Mouse (Mus musculus): ENCODE measurements around the gene Shoc2. TPM values are rescaled to one million over a fixed set of nuclear protein-coding genes. Genes with fewer than 3 reads are reported as not detected.
"Not testable (repeated sequence)": the region's sequence is repeated elsewhere in the genome, so short reads cannot be mapped to it uniquely, and the experiment has no call there.

The Shoc2 gene
- polyA plus RNA-seq, 1 experiment from 2014 or later, result 30.9 TPM

- no peak for ATAC-seq (ENCODE audit: extremely low read depth, insufficient number of reproducible peaks, low FRiP score, low TSS enrichment)
- 64% methylated on average over 7 of the region's 7 CpGs for WGBS
These were observed 39.1 kb upstream of the Shoc2 start for GRCm38 (mm10) chr19:53904833-53905480.

GRCm38 (mm10) chr19:53906033-53906702 lies 37.9 kb upstream of the Shoc2 start:
- 64% methylated on average over 6 of the region's 6 CpGs for WGBS
- Histone ChIP-seq H3K4me2 (no peak overlapping the region), H3K4me3 (no peak overlapping the region)

More at GRCm38 (mm10) chr19:53904833-53905480, 39.1 kb upstream of the Shoc2 start:
- H3K4me3 ChIP-seq, result peak overlapping the region; percentile 99
- H3K27me3 ChIP-seq (replicated peaks), result no peaks in the 10 kb centered on the region
- H3K9ac ChIP-seq, result peak overlapping the region; percentile 96
- H3K4me1 ChIP-seq, result peaks cover 36% of the 10 kb centered on the region
- no peak overlapping the region for H3K27ac ChIP-seq (replicated peaks)
- no peaks in the 10 kb centered on the region for H3K9me3 ChIP-seq
- peak overlapping the region; percentile 86 for H3K4me2 ChIP-seq
- peaks cover 13% of the 10 kb centered on the region for H3K36me3 ChIP-seq

GRCm38 (mm10) chr19:53906703-53907070 lies 37.4 kb upstream of the Shoc2 start:
- H3K4me2 ChIP-seq; H3K27ac ChIP-seq (replicated peaks); H3K9me3 ChIP-seq; H3K27me3 ChIP-seq (replicated peaks); H3K9ac ChIP-seq; ATAC-seq (ENCODE audit: extremely low read depth, insufficient number of reproducible peaks, low FRiP score, low TSS enrichment); H3K4me3 ChIP-seq: not testable (repeated sequence)
- peaks cover 28% of the 10 kb centered on the region for H3K36me3 ChIP-seq
- peaks cover 31% of the 10 kb centered on the region for H3K4me1 ChIP-seq

More at GRCm38 (mm10) chr19:53906033-53906702, 37.9 kb upstream of the Shoc2 start:
- no peak overlapping the region for H3K27ac ChIP-seq (replicated peaks)
- H3K36me3 ChIP-seq, result peaks cover 24% of the 10 kb centered on the region
- H3K9ac ChIP-seq, result no peak overlapping the region
- H3K9me3 ChIP-seq, result 0 out of 2 replicates have a peak, but pooled peaks cover 4% of the 10 kb centered on the region
- no peak for ATAC-seq (ENCODE audit: extremely low read depth, insufficient number of reproducible peaks, low FRiP score, low TSS enrichment)
- peaks cover 36% of the 10 kb centered on the region for H3K4me1 ChIP-seq
- no peaks in the 10 kb centered on the region for H3K27me3 ChIP-seq (replicated peaks)

- Histone ChIP-seq H3K9me3 (0 out of 2 replicates have a peak, but pooled peaks cover 4% of the 10 kb centered on the region), H3K4me2 (no peak overlapping the region), H3K27ac (replicated peaks) (no peak overlapping the region), H3K9ac (no peak overlapping the region), H3K27me3 (replicated peaks) (no peaks in the 10 kb centered on the region), H3K4me1 (no peaks in the 10 kb centered on the region), H3K4me3 (no peak overlapping the region), H3K36me3 (peaks cover 93% of the 10 kb centered on the region)
- 86% methylated on average over 4 of the region's 4 CpGs for WGBS
- no peak for ATAC-seq (ENCODE audit: extremely low read depth, insufficient number of reproducible peaks, low FRiP score, low TSS enrichment)
These were observed 29.2 kb upstream of the Shoc2 start for GRCm38 (mm10) chr19:53914950-53915349.

- Histone ChIP-seq H3K4me3 (no peak overlapping the region), H3K36me3 (peaks cover 86% of the 10 kb centered on the region), H3K4me1 (no peaks in the 10 kb centered on the region), H3K27ac (replicated peaks) (no peak overlapping the region), H3K27me3 (replicated peaks) (no peaks in the 10 kb centered on the region), H3K9ac (no peak overlapping the region), H3K9me3 (no peaks in the 10 kb centered on the region), H3K4me2 (no peak overlapping the region)
- WGBS, result 83% methylated on average over 10 of the region's 10 CpGs
- no peak for ATAC-seq (ENCODE audit: extremely low read depth, insufficient number of reproducible peaks, low FRiP score, low TSS enrichment)
These were observed 24.6 kb upstream of the Shoc2 start for GRCm38 (mm10) chr19:53919541-53919940.

GRCm38 (mm10) chr19:53921996-53922395 lies 22.1 kb upstream of the Shoc2 start:
- not testable (repeated sequence) for H3K27me3 ChIP-seq (replicated peaks); H3K4me1 ChIP-seq; H3K4me2 ChIP-seq; H3K9ac ChIP-seq; H3K27ac ChIP-seq (replicated peaks); ATAC-seq (ENCODE audit: extremely low read depth, insufficient number of reproducible peaks, low FRiP score, low TSS enrichment); H3K9me3 ChIP-seq; H3K4me3 ChIP-seq
- 80% methylated on average over 3 of the region's 3 CpGs for WGBS
- peaks cover 79% of the 10 kb centered on the region for H3K36me3 ChIP-seq

- Histone ChIP-seq H3K9ac (no peak overlapping the region), H3K27me3 (replicated peaks) (no peaks in the 10 kb centered on the region), H3K27ac (replicated peaks) (no peak overlapping the region), H3K4me2 (no peak overlapping the region), H3K4me3 (no peak overlapping the region), H3K9me3 (no peaks in the 10 kb centered on the region), H3K36me3 (peaks cover 74% of the 10 kb centered on the region), H3K4me1 (no peaks in the 10 kb centered on the region)
- 82% methylated on average over 2 of the region's 2 CpGs for WGBS
- ATAC-seq (ENCODE audit: extremely low read depth, insufficient number of reproducible peaks, low FRiP score, low TSS enrichment), result no peak
These were observed 18.8 kb upstream of the Shoc2 start for GRCm38 (mm10) chr19:53925338-53925751.

GRCm38 (mm10) chr19:53926705-53927104 lies 17.4 kb upstream of the Shoc2 start:
- Histone ChIP-seq H3K9me3 (no peaks in the 10 kb centered on the region), H3K27ac (replicated peaks) (no peak overlapping the region), H3K4me1 (no peaks in the 10 kb centered on the region), H3K4me3 (no peak overlapping the region), H3K4me2 (no peak overlapping the region), H3K9ac (no peak overlapping the region), H3K36me3 (peaks cover 75% of the 10 kb centered on the region), H3K27me3 (replicated peaks) (no peaks in the 10 kb centered on the region)
- ATAC-seq (ENCODE audit: extremely low read depth, insufficient number of reproducible peaks, low FRiP score, low TSS enrichment), result no peak
- 86% methylated on average over 1 of the region's 1 CpGs for WGBS

- H3K4me2 ChIP-seq, result no peak overlapping the region
- 0 out of 2 replicates have a peak, but pooled peaks cover 3% of the 10 kb centered on the region for H3K4me1 ChIP-seq
- H3K27ac ChIP-seq (replicated peaks), result no peak overlapping the region
- H3K9me3 ChIP-seq, result no peaks in the 10 kb centered on the region
- H3K4me3 ChIP-seq, result no peak overlapping the region
- peaks cover 75% of the 10 kb centered on the region for H3K36me3 ChIP-seq
- no peak overlapping the region for H3K9ac ChIP-seq
- no peaks in the 10 kb centered on the region for H3K27me3 ChIP-seq (replicated peaks)
- WGBS, result 90% methylated on average over 3 of the region's 3 CpGs
- no peak for ATAC-seq (ENCODE audit: extremely low read depth, insufficient number of reproducible peaks, low FRiP score, low TSS enrichment)
These were observed 14.9 kb upstream of the Shoc2 start for GRCm38 (mm10) chr19:53929218-53929617.

- H3K4me3 ChIP-seq, result no peak overlapping the region
- no peaks in the 10 kb centered on the region for H3K27me3 ChIP-seq (replicated peaks)
- H3K9ac ChIP-seq, result no peak overlapping the region
- H3K36me3 ChIP-seq, result peaks cover 56% of the 10 kb centered on the region
- H3K9me3 ChIP-seq, result no peaks in the 10 kb centered on the region
- no peak for ATAC-seq (ENCODE audit: extremely low read depth, insufficient number of reproducible peaks, low FRiP score, low TSS enrichment)
- H3K4me2 ChIP-seq, result no peak overlapping the region
- H3K4me1 ChIP-seq, result 0 out of 2 replicates have a peak, but pooled peaks cover 3% of the 10 kb centered on the region
- no peak overlapping the region; the same call in 1 of the 2 replicates for H3K27ac ChIP-seq (replicated peaks)
These were observed 11.1 kb upstream of the Shoc2 start for GRCm38 (mm10) chr19:53933050-53933449.

- H3K4me3 ChIP-seq, result no peak overlapping the region
- H3K36me3 ChIP-seq, result peaks cover 55% of the 10 kb centered on the region
- no peaks in the 10 kb centered on the region for H3K9me3 ChIP-seq
- H3K27ac ChIP-seq (replicated peaks), result no peak overlapping the region
- H3K9ac ChIP-seq, result no peak overlapping the region
- no peak for ATAC-seq (ENCODE audit: extremely low read depth, insufficient number of reproducible peaks, low FRiP score, low TSS enrichment)
- no peaks in the 10 kb centered on the region for H3K27me3 ChIP-seq (replicated peaks)
- no peak overlapping the region for H3K4me2 ChIP-seq
- 0 out of 2 replicates have a peak, but pooled peaks cover 3% of the 10 kb centered on the region for H3K4me1 ChIP-seq
These were observed 10.1 kb upstream of the Shoc2 start for GRCm38 (mm10) chr19:53934046-53934445.

- H3K27ac ChIP-seq (replicated peaks), result no peak overlapping the region
These were observed 4.6 kb upstream of the Shoc2 start for GRCm38 (mm10) chr19:53939467-53939866.

More at GRCm38 (mm10) chr19:53939467-53939866, 4.6 kb upstream of the Shoc2 start:
- Histone ChIP-seq H3K27me3 (replicated peaks) (no peaks in the 10 kb centered on the region), H3K9ac (no peak overlapping the region), H3K4me3 (no peak overlapping the region), H3K36me3 (peaks cover 14% of the 10 kb centered on the region), H3K9me3 (no peaks in the 10 kb centered on the region), H3K4me2 (no peak overlapping the region), H3K4me1 (peaks cover 15% of the 10 kb centered on the region)
- WGBS, result 44% methylated on average over 4 of the region's 4 CpGs
- ATAC-seq (ENCODE audit: extremely low read depth, insufficient number of reproducible peaks, low FRiP score, low TSS enrichment), result no peak

All from heart, embryonic 13.5 days (tissue).